Mouse (Mus musculus): ENCODE measurements around the gene Zfp146. TPM values are rescaled to one million over a fixed set of nuclear protein-coding genes. Genes with fewer than 3 reads are reported as not detected.
A peak's percentile ranks its signal among the peaks of the same experiment; 100 is the strongest.
"Not testable (repeated sequence)": the region's sequence is repeated elsewhere in the genome, so short reads cannot be mapped to it uniquely, and the experiment has no call there.

Zfp146 gene
- total RNA-seq (2021): 10 to 100 TPM; 48.4 to 52.6 TPM
- long read RNA-seq, experiment 1, partial matches to known transcripts: 2 of 2 reads
- long read RNA-seq, experiment 1, other reads (novel, unspliced or antisense): 0 of 2 reads
- long read RNA-seq, experiment 2, partial matches to known transcripts: 0 of 1 reads
- long read RNA-seq, experiment 2, other reads (novel, unspliced or antisense): 1 of 1 reads

- peak; percentile 92 to 96 for DNase-seq (ENCODE audit: low spot score in 2 of 2)
These were observed at the start of gene Zfp146 for GRCm38 (mm10) chr7:30169583-30170282. Zfp146 (minus strand) TSS chr7:30169750.

- DNase-seq (ENCODE audit: low spot score in 2 of 2): no peak
These were observed 47.7 kb upstream of the Zfp146 start for GRCm38 (mm10) chr7:30217277-30217676.

GRCm38 (mm10) chr7:30216723-30217151 lies 47.2 kb upstream of the Zfp146 start:
- DNase-seq (ENCODE audit: low spot score in 2 of 2): peak; percentile 50 to 78

- no peak for DNase-seq (ENCODE audit: low spot score in 2 of 2)
These were observed 46.3 kb upstream of the Zfp146 start for GRCm38 (mm10) chr7:30215875-30216274.

- no peak for DNase-seq (ENCODE audit: low spot score in 2 of 2)
These were observed 44.3 kb upstream of the Zfp146 start for GRCm38 (mm10) chr7:30213881-30214280.

- DNase-seq (ENCODE audit: low spot score in 2 of 2): no peak
These were observed 41.5 kb upstream of the Zfp146 start for GRCm38 (mm10) chr7:30211025-30211424.

- not testable (repeated sequence) for DNase-seq (ENCODE audit: low spot score in 2 of 2)
These were observed 36.8 kb upstream of the Zfp146 start for GRCm38 (mm10) chr7:30206364-30206763.

- peak in 1 of 2 experiments; percentile 59 for DNase-seq (ENCODE audit: low spot score in 2 of 2)
These were observed 35.8 kb upstream of the Zfp146 start for GRCm38 (mm10) chr7:30205383-30205782.

GRCm38 (mm10) chr7:30204380-30204779 lies 34.8 kb upstream of the Zfp146 start:
- DNase-seq (ENCODE audit: low spot score in 2 of 2): no peak

GRCm38 (mm10) chr7:30202895-30203690 lies 33.5 kb upstream of the Zfp146 start:
- no peak for DNase-seq (ENCODE audit: low spot score in 2 of 2)

GRCm38 (mm10) chr7:30200661-30201060 lies 31.1 kb upstream of the Zfp146 start:
- DNase-seq (ENCODE audit: low spot score in 2 of 2): not testable (repeated sequence)

- DNase-seq (ENCODE audit: low spot score in 2 of 2): no peak
These were observed 30.6 kb upstream of the Zfp146 start for GRCm38 (mm10) chr7:30200200-30200599.

GRCm38 (mm10) chr7:30199498-30200139 lies 30.1 kb upstream of the Zfp146 start:
- no peak for DNase-seq (ENCODE audit: low spot score in 2 of 2)

- DNase-seq (ENCODE audit: low spot score in 2 of 2): peak; percentile 55 to 65
These were observed 29.0 kb upstream of the Zfp146 start, which contains the start of gene Capns1 for GRCm38 (mm10) chr7:30198481-30198971. Capns1 (minus strand) TSS chr7:30198811.

- no peak for DNase-seq (ENCODE audit: low spot score in 2 of 2)
These were observed 28.1 kb upstream of the Zfp146 start for GRCm38 (mm10) chr7:30197592-30198129.

GRCm38 (mm10) chr7:30196171-30196570 lies 26.6 kb upstream of the Zfp146 start:
- DNase-seq (ENCODE audit: low spot score in 2 of 2): no peak

- DNase-seq (ENCODE audit: low spot score in 2 of 2): no peak
These were observed 25.9 kb upstream of the Zfp146 start for GRCm38 (mm10) chr7:30195461-30195860.

- DNase-seq (ENCODE audit: low spot score in 2 of 2): peak; percentile 89 to 95
These were observed 25.3 kb upstream of the Zfp146 start for GRCm38 (mm10) chr7:30194884-30195283.

- DNase-seq (ENCODE audit: low spot score in 2 of 2): peak; percentile 52 to 60
These were observed 24.7 kb upstream of the Zfp146 start for GRCm38 (mm10) chr7:30194101-30194831.

- DNase-seq (ENCODE audit: low spot score in 2 of 2): peak; percentile 57 to 71
These were observed 24.1 kb upstream of the Zfp146 start for GRCm38 (mm10) chr7:30193581-30194100.

All from layer of hippocampus, postnatal 14 days (tissue).